Mouse (Mus musculus): Measurements from ENCODE around the gene Tfdp2. TPM values are rescaled to one million over a fixed set of nuclear protein-coding genes. Genes with fewer than 3 reads are reported as not detected.
A peak's percentile ranks its signal among the peaks of the same experiment; 100 is the strongest.

Tfdp2 gene
- total and polyA plus RNA-seq, 2 experiments from 2014 or later = 13.5 to 15.7 TPM

DNA sequence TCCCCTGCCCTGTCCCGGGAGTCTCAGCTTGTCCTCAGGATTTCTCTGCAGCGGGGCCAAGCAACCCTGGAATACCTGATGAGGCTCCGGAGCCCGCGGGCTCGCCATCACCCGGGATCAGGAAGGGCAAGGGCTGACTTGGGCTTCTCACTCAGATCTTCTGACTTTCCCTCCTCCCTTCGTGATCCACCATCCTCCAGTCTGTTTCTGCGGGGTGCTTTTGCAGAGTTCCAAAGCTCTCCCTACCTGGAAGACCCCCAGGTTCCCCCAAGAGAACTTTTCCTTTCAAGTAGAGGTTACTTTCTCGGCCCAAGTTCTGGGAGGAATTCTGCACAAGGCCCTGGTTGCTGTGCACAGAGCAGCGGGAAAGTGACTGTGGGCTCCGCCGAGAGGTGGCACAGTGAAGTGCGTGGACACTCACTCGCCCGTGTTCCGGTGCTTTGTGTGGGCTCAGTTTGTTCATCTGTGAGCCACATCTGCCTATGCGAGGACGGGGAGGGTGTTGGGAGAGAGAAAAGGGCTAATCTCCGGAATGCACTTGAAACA is 634 bp downstream of the Tfdp2 start:
- Histone ChIP-seq H3K36me3 (ENCODE audit: insufficient read depth, low read length) (no peaks in the 10 kb centered on the region), H3K4me3 (ENCODE audit: low read depth, low read length) (peak overlapping the region; percentile 87), H3K4me2 (ENCODE audit: low read depth, low read length, poor library complexity, severe bottlenecking) (peak overlapping the region; percentile 97), H3K9ac (replicated peaks; ENCODE audit: low read length, poor library complexity, severe bottlenecking) (peak overlapping the region; percentile 63), H3K27ac (ENCODE audit: low read depth, low read length) (0 out of 2 replicates have a peak overlapping the region, but pooled peaks have one; percentile 43), H3K27me3 (ENCODE audit: insufficient read depth, low read length) (no peaks in the 10 kb centered on the region), H3K9me3 (ENCODE audit: low read length) (no peaks in the 10 kb centered on the region), H3K4me1 (ENCODE audit: insufficient read depth, low read length) (peaks cover 2% of the 10 kb centered on the region; the same call in 1 of the 2 replicates)
- DNase-seq (ENCODE audit: low spot score) (peak; percentile 53), ATAC-seq (ENCODE audit: low FRiP score) (no peak; the same call in 1 of the 2 replicates)
- TF ChIP-seq CTCF (IDR thresholded peaks at IDR 0.05) = peak; percentile 60
- WGBS = under 1% methylated on average over 20 of the region's 20 CpGs

- TF ChIP-seq CTCF (IDR thresholded peaks at IDR 0.05) = no peak
- H3K36me3 ChIP-seq (ENCODE audit: insufficient read depth, low read length) = no peaks in the 10 kb centered on the region
- H3K4me1 ChIP-seq (ENCODE audit: insufficient read depth, low read length) = peaks cover 2% of the 10 kb centered on the region; the same call in 1 of the 2 replicates
- no peaks in the 10 kb centered on the region for H3K9me3 ChIP-seq (ENCODE audit: low read length)
- H3K4me2 ChIP-seq (ENCODE audit: low read depth, low read length, poor library complexity, severe bottlenecking) = no peak overlapping the region
- WGBS = 82% methylated on average over 9 of the region's 9 CpGs
- no peak overlapping the region for H3K4me3 ChIP-seq (ENCODE audit: low read depth, low read length)
- DNase-seq (ENCODE audit: low spot score) (no peak), ATAC-seq (ENCODE audit: low FRiP score) (no peak)
- no peaks in the 10 kb centered on the region for H3K27me3 ChIP-seq (ENCODE audit: insufficient read depth, low read length)
- H3K9ac ChIP-seq (replicated peaks; ENCODE audit: low read length, poor library complexity, severe bottlenecking) = no peak overlapping the region
- no peak overlapping the region for H3K27ac ChIP-seq (ENCODE audit: low read depth, low read length)
Measured at GRCm38 (mm10) chr9:96197806-96198205, 1.7 kb downstream of the Tfdp2 start.

DNA sequence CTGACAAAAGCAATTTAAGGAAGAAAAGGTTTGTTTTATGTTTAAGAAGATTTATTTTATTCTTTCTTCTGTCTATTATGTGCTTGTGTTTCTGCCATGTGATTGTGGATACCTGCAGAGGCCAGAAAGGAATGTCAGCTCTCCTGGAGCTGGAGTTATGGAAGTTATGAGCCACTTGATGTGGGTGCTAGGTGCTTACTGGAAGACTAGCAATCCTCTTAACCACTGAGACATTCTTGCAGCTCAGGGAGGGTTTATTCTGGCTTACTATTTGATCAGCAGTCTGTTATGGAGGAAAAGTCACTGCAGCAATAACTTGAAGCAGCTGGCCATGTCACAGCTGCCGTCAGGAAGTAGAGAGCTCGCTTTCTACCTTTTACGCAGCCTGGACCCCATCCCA is 7.6 kb downstream of the Tfdp2 start:
- Histone ChIP-seq H3K27ac (ENCODE audit: low read depth, low read length) (no peak overlapping the region), H3K4me3 (ENCODE audit: low read depth, low read length) (no peak overlapping the region), H3K4me1 (ENCODE audit: insufficient read depth, low read length) (no peaks in the 10 kb centered on the region), H3K9ac (replicated peaks; ENCODE audit: low read length, poor library complexity, severe bottlenecking) (no peak overlapping the region), H3K4me2 (ENCODE audit: low read depth, low read length, poor library complexity, severe bottlenecking) (no peak overlapping the region), H3K9me3 (ENCODE audit: low read length) (no peaks in the 10 kb centered on the region), H3K36me3 (ENCODE audit: insufficient read depth, low read length) (no peaks in the 10 kb centered on the region), H3K27me3 (ENCODE audit: insufficient read depth, low read length) (no peaks in the 10 kb centered on the region)
- ATAC-seq (ENCODE audit: low FRiP score) = no peak
- 95% methylated on average over 3 of the region's 3 CpGs for WGBS
- DNase-seq (ENCODE audit: low spot score) = no peak
- TF ChIP-seq CTCF (IDR thresholded peaks at IDR 0.05) = no peak

GRCm38 (mm10) chr9:96207428-96207827 is 11.4 kb downstream of the Tfdp2 start:
- H3K4me2 ChIP-seq (ENCODE audit: low read depth, low read length, poor library complexity, severe bottlenecking) = no peak overlapping the region
- DNase-seq (ENCODE audit: low spot score) = no peak
- no peaks in the 10 kb centered on the region for H3K36me3 ChIP-seq (ENCODE audit: insufficient read depth, low read length)
- 97% methylated on average over 3 of the region's 3 CpGs for WGBS
- no peak overlapping the region for H3K27ac ChIP-seq (ENCODE audit: low read depth, low read length)
- no peak overlapping the region for H3K4me3 ChIP-seq (ENCODE audit: low read depth, low read length)
- no peak for ATAC-seq (ENCODE audit: low FRiP score)
- no peaks in the 10 kb centered on the region for H3K27me3 ChIP-seq (ENCODE audit: insufficient read depth, low read length)
- no peak overlapping the region for H3K9ac ChIP-seq (replicated peaks; ENCODE audit: low read length, poor library complexity, severe bottlenecking)
- no peak for TF ChIP-seq CTCF (IDR thresholded peaks at IDR 0.05)
- no peaks in the 10 kb centered on the region for H3K9me3 ChIP-seq (ENCODE audit: low read length)
- no peaks in the 10 kb centered on the region for H3K4me1 ChIP-seq (ENCODE audit: insufficient read depth, low read length)

- 88% methylated on average over 3 of the region's 3 CpGs for WGBS
- Histone ChIP-seq H3K4me1 (ENCODE audit: insufficient read depth, low read length) (no peaks in the 10 kb centered on the region), H3K27ac (ENCODE audit: low read depth, low read length) (no peak overlapping the region), H3K27me3 (ENCODE audit: insufficient read depth, low read length) (no peaks in the 10 kb centered on the region), H3K4me2 (ENCODE audit: low read depth, low read length, poor library complexity, severe bottlenecking) (no peak overlapping the region), H3K4me3 (ENCODE audit: low read depth, low read length) (no peak overlapping the region), H3K36me3 (ENCODE audit: insufficient read depth, low read length) (no peaks in the 10 kb centered on the region), H3K9ac (replicated peaks; ENCODE audit: low read length, poor library complexity, severe bottlenecking) (no peak overlapping the region), H3K9me3 (ENCODE audit: low read length) (no peaks in the 10 kb centered on the region)
- ATAC-seq (ENCODE audit: low FRiP score) = no peak
- TF ChIP-seq CTCF (IDR thresholded peaks at IDR 0.05) = no peak
- no peak for DNase-seq (ENCODE audit: low spot score)
Measured at GRCm38 (mm10) chr9:96213036-96213645, 17.1 kb downstream of the Tfdp2 start.

GRCm38 (mm10) chr9:96214171-96214570 is 18.1 kb downstream of the Tfdp2 start:
- 94% methylated on average over 2 of the region's 2 CpGs for WGBS
- Histone ChIP-seq H3K4me1 (ENCODE audit: insufficient read depth, low read length) (no peaks in the 10 kb centered on the region), H3K27ac (ENCODE audit: low read depth, low read length) (no peak overlapping the region), H3K4me2 (ENCODE audit: low read depth, low read length, poor library complexity, severe bottlenecking) (no peak overlapping the region), H3K9me3 (ENCODE audit: low read length) (no peaks in the 10 kb centered on the region), H3K9ac (replicated peaks; ENCODE audit: low read length, poor library complexity, severe bottlenecking) (no peak overlapping the region), H3K4me3 (ENCODE audit: low read depth, low read length) (no peak overlapping the region), H3K27me3 (ENCODE audit: insufficient read depth, low read length) (no peaks in the 10 kb centered on the region), H3K36me3 (ENCODE audit: insufficient read depth, low read length) (no peaks in the 10 kb centered on the region)
- ATAC-seq (ENCODE audit: low FRiP score) (no peak), DNase-seq (ENCODE audit: low spot score) (no peak)
- TF ChIP-seq CTCF (IDR thresholded peaks at IDR 0.05) = no peak
